Mouse (Mus musculus) heart, adult 2 months (tissue): ENCODE measurements at regions not wholly inside any gene's neighbourhood (a gene's known extent, or its start where the extent isn't known, plus 50 kb on each side); places are given as distances from the start of the nearest gene placed in this dataset.

Experiments used
- CTCF ChIP-seq: fragments of 200-600 bp; IDR thresholded peaks from 2 replicates; pipeline ENCODE4 v1.8.1; 2022; ENCODE audit warnings: antibody characterized with exemption, mild to moderate bottlenecking, moderate library complexity
- EP300 ChIP-seq: fragments of 200-500 bp; IDR thresholded peaks from 2 replicates; pipeline ENCODE4 v1.6.1; 2011; ENCODE audit warnings: low read depth, low read length, control low read depth; ENCODE audit not compliant: insufficient read depth
- POLR2A ChIP-seq: fragments of 200-500 bp; IDR thresholded peaks from 2 replicates; pipeline ENCODE4 v1.6.1; 2011; ENCODE audit warnings: mild to moderate bottlenecking, low read depth, low read length, control low read depth; ENCODE audit not compliant: insufficient read depth

DNA sequence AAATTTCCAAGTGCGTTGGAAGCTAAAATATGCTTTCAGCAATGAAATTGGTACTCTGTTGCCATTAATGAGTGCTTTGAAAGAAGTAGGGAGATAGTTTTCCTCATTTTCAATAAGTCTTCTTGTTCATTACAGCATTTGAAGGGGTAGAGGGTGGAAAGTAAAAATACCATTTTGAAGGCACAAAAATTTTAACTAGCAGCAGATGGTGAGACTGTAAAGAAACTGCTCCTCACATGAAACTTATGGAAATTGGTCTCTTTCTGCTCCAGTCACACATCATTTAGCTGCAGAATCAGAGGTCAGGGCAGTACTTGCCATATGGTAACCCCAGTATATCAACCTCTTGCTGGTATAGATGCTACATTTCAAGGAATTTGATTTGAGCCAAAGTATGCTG is 414.1 kb downstream of the Chl1 start:
- TF ChIP-seq POLR2A: no peak
- no peak for TF ChIP-seq CTCF
- TF ChIP-seq EP300: no peak
